Mouse (Mus musculus) left cerebral cortex, adult 11 months (tissue): ENCODE data around the gene Ccl19.
"Not testable (repeated sequence)": the region's sequence is repeated elsewhere in the genome, so short reads cannot be mapped to it uniquely, and the experiment has no call there.

Experiments used
- DNase-seq: peaks from one replicate; pipeline ENCODE4 v3.0.0; 2022; ENCODE audit warnings: low spot score

Gene Ccl19

GRCm38 (mm10) chr4:42756477-42756876 lies at the start of gene Ccl19:
Gene Ccl19, minus strand, starts transcription at chr4:42756577.
- not testable (repeated sequence) for DNase-seq

- not testable (repeated sequence) for DNase-seq
Observed at GRCm38 (mm10) chr4:42773893-42774292, 17.5 kb upstream of the Ccl19 start, which contains the start of gene Ccl21a. Gene Ccl21a, minus strand, starts transcription at chr4:42773993.

GRCm38 (mm10) chr4:42735245-42735644 lies 21.1 kb downstream of the Ccl19 start, which contains the start of gene 4930578G10Rik:
Gene 4930578G10Rik, plus strand, starts transcription at chr4:42735545.
- not testable (repeated sequence) for DNase-seq
